Mouse (Mus musculus) frontal cortex, postnatal 10 days (tissue): ENCODE measurements at regions not wholly inside any gene's neighbourhood (a gene's known extent, or its start where the extent isn't known, plus 50 kb on each side); places are given as distances from the start of the nearest gene placed in this dataset.

Experiments used
- DNase-seq, 2 experiments: peaks; one replicate each; pipeline ENCODE4 v3.0.0; 2022; ENCODE audit warnings: low spot score in 2 of 2, mixed read lengths in 1 of 2

GRCm38 (mm10) chr13:83023972-83024371 is 479.9 kb upstream of the Mef2c start:
- DNase-seq, result no peak

- DNase-seq, result no peak
Observed at GRCm38 (mm10) chr13:83035962-83036361, 467.9 kb upstream of the Mef2c start.

- no peak for DNase-seq
Observed at GRCm38 (mm10) chr13:83041506-83041905, 462.3 kb upstream of the Mef2c start.

- no peak for DNase-seq
Observed at GRCm38 (mm10) chr13:83045516-83045915, 458.3 kb upstream of the Mef2c start.

- DNase-seq, result no peak
Observed at GRCm38 (mm10) chr13:83045970-83046369, 457.9 kb upstream of the Mef2c start.

- DNase-seq, result no peak
Observed at GRCm38 (mm10) chr13:83046571-83047123, 457.2 kb upstream of the Mef2c start.

- no peak for DNase-seq
Observed at GRCm38 (mm10) chr13:83055865-83056264, 448.0 kb upstream of the Mef2c start.

DNA sequence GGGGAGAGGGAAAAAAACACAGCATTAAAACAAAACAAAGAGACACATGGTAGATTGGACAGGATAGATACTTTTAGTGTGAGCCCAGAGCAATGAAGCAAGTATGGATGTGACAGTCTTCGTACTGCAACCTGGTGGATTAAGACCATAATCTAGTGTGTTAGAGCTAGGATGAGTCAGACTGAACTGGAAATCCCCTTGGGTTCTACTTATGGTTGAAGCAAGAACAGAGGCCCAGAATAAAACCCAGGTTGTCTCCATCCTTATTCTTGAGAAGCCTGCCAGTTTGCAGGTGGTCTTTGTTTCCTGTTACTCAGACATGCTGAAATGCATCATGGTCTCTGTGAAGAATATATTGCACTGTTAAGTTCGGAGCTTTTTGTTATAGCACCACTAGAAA is 447.4 kb upstream of the Mef2c start:
- DNase-seq, result no peak

- no peak for DNase-seq
Observed at GRCm38 (mm10) chr13:83064727-83065126, 439.1 kb upstream of the Mef2c start.

- no peak for DNase-seq
Observed at GRCm38 (mm10) chr13:83065201-83065600, 438.6 kb upstream of the Mef2c start.

- no peak for DNase-seq
Observed at GRCm38 (mm10) chr13:83066115-83066753, 437.6 kb upstream of the Mef2c start.

GRCm38 (mm10) chr13:83067496-83067895 is 436.3 kb upstream of the Mef2c start:
- DNase-seq, result no peak

DNA sequence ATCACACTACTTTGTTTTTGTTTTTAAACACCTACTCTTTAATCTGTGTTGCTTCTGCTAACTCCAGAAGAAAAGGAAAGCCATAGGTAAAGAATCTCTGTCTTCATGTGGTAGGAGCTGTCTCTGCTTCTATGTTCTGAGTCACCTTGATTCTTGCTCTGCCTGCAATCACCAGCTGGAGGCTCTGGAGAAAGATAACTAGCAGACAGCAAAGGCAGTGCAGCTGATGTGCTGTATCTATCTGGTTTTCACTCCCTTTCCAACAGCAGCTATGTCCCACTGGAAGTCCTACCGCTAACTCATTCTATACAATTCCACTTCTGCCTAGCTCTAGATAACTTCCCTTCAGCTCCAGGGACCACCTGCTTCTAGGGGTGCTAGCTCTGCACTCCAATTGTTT is 435.2 kb upstream of the Mef2c start:
- no peak for DNase-seq

DNA sequence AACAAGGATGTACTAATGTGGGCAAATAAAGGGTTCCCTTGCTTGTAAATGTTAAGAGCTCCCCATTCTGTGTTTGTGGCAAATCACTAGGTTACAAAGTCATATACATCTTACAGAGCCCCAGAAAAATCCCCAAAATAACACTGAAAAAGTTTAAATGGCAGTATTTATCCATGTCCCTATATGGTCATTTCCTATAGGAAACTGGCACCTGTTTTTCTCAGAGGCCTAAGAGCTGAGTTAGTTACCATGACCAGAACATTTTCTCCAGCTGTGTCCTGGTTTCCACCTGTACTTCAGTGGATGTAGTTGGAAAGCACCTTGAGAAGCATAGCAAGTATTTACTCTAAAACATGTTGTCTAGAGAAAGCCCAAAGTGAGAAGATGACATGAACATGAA is 434.5 kb upstream of the Mef2c start:
- DNase-seq, result no peak

GRCm38 (mm10) chr13:83072073-83072472 is 431.8 kb upstream of the Mef2c start:
- no peak for DNase-seq

DNA sequence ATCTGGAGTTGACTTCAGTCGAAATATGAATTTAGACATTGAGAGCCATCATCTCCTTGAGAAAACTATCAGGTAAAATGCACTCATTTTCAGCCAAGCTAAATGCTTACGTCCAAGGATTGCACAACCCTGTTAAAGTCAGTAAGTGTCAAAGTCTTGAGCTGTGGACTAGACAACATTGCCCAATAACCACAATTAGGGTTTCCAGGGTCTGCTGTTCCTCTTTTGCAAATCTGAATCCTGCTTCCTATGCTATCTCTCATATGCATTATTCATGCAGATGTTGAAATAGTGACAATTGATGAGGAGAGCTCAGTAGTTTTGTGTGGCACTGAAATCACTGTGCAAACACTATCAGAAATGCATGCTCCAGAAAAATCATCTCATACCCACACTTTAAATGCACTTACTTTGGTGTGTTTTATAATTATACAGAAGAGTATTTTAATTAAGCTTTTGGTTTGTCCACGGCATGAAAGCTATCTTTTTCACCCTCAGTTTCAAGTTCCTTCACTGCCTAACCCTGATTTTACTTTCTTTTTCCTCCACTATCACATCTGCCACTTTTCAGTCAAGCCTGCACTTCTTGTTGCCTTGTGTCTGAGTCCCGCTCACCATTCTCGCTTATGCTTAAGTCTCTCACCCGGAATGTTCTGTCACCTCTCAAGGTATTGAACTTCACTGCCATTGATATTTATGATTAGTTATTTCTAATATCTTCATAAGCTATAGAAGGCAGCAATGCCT is 429.4 kb upstream of the Mef2c start:
- no peak for DNase-seq

- DNase-seq, result no peak
Observed at GRCm38 (mm10) chr13:83075320-83075877, 428.4 kb upstream of the Mef2c start.

DNA sequence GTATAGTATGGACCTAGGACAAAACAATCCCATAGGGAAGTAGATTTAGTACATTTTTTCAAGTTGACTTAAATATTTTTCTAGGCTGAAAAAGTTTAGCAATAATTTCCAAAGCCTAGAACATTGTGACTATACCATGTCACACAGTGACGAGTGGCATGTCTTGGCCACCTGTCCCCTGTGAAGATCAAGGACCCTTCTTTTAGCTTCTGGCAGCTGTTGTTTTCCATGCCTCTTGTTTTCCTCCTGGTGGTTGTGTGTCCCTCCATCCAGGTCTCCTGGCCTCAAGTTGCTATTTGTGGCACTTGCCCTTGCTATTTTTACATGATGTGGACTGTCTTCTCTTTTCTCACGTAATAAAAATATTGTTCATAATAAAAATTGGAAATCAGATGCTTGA is 427.2 kb upstream of the Mef2c start:
- no peak for DNase-seq

GRCm38 (mm10) chr13:83077085-83077484 is 426.7 kb upstream of the Mef2c start:
- DNase-seq, result no peak

GRCm38 (mm10) chr13:83079291-83079690 is 424.5 kb upstream of the Mef2c start:
- no peak for DNase-seq

- DNase-seq, result no peak
Observed at GRCm38 (mm10) chr13:83084948-83085347, 418.9 kb upstream of the Mef2c start.

DNA sequence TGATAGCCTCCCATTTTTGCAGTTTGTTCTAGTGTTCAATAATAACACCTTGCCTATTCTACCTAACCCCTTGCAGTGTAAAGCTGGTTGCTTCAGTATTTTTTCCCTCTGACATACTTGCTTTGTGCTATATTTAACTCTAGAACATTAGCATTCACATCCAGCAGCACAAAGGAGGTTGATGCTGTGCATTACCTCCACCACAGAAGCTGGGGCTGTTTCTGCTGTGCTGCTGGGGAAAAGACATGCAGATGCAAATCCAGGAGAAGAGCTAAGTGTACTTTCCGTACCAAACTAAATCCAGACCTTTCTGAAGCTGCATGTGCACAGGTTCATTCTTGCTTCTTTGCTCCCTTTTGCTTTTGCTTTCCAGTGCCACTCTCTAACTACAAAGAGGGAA is 403.9 kb upstream of the Mef2c start:
- no peak for DNase-seq

DNA sequence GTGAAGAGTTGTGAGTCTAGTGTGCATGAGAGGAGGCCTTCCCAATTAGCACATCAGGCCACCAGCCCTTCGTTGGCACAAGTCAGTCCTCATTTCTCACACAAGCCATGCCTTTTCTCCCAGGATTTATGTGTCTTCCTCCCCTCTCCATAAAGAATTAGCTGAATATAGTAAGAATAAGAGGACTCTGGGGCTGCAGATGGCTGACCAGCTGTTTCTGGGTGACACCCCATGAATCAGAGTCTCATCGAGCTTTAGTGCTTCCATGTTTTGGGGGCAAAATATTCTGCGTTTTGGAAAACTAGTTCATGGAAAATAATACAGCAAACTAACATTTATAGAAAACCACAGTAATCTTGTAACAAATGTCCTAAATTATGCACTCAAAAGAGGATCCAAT is 393.2 kb upstream of the Mef2c start:
- DNase-seq, result no peak
